Mouse (Mus musculus) hindbrain, embryonic 16.5 days (tissue): ENCODE results near the gene Slc25a10. TPM values are rescaled to one million over a fixed set of nuclear protein-coding genes. Genes with fewer than 3 reads are reported as not detected.
A peak's percentile ranks its signal among the peaks of the same experiment; 100 is the strongest.

Source experiments
- ATAC-seq: fragments of 200-750 bp; cut with Nextera tagmentation; 2 replicates; pipeline ENCODE4 v1.8.0; 2017; ENCODE audit warnings: moderate TSS enrichment, moderate library complexity
- H3K27ac ChIP-seq: fragments of 300-500 bp; sonication (generic); 2 replicates; pipeline ENCODE4 v1.5.1; 2014; ENCODE audit warnings: low read depth, mild to moderate bottlenecking, control low read depth, low read length, moderate library complexity
- H3K27me3 ChIP-seq: fragments of 300-500 bp; sonication (generic); replicated peaks from 2 replicates; pipeline ENCODE4 v1.6.1; 2014; ENCODE audit warnings: low read length; ENCODE audit not compliant: control insufficient read depth, insufficient read depth
- H3K36me3 ChIP-seq: fragments of 300-500 bp; sonication (generic); 2 replicates; pipeline ENCODE4 v1.6.1; 2014; ENCODE audit warnings: mild to moderate bottlenecking, low read length, moderate library complexity, mixed read lengths; ENCODE audit not compliant: control insufficient read depth, insufficient read depth
- H3K4me1 ChIP-seq: fragments of 300-500 bp; sonication (generic); 2 replicates; pipeline ENCODE4 v1.6.1; 2014; ENCODE audit warnings: low read depth, low read length; ENCODE audit not compliant: control insufficient read depth, insufficient read depth
- H3K4me2 ChIP-seq: fragments of 300-500 bp; sonication (generic); 2 replicates; pipeline ENCODE4 v1.6.1; 2014; ENCODE audit warnings: mild to moderate bottlenecking, low read length, control low read depth, moderate library complexity
- H3K4me3 ChIP-seq: fragments of 300-500 bp; sonication (generic); 2 replicates; pipeline ENCODE4 v1.5.1; 2014; ENCODE audit warnings: mild to moderate bottlenecking, low read length, control low read depth, moderate library complexity
- H3K9ac ChIP-seq: fragments of 300-500 bp; sonication (generic); 2 replicates; pipeline ENCODE4 v1.6.1; 2014; ENCODE audit warnings: low read depth, mild to moderate bottlenecking, control low read depth, low read length, moderate library complexity
- H3K9me3 ChIP-seq: fragments of 300-500 bp; sonication (generic); 2 replicates; pipeline ENCODE4 v1.6.1; 2014; ENCODE audit warnings: mild to moderate bottlenecking, low read length, moderate library complexity; ENCODE audit not compliant: control insufficient read depth
- WGBS: fragments of 180-500 bp; shearing (Covaris S2); extraction: QIAGEN DNeasy Blood & Tissue Kit; methylation state at CpG from one replicate; pipeline ENCODE4 v1.1.7; 2014; 5-methylcytosine and 5-hydroxymethylcytosine counted together
- polyA plus RNA-seq: library from polyadenylated mRNA; unstranded; fragments of >200 nt; fragmentation: Nextera tagmentation; extraction: Ambion mirVana; gene quantifications from 2 replicates; pipeline ENCODE4 v1.2.1, GENCODE M21; 2015

Gene Slc25a10
- 31.2 and 31.5 TPM in 2 replicates for polyA plus RNA-seq

DNA sequence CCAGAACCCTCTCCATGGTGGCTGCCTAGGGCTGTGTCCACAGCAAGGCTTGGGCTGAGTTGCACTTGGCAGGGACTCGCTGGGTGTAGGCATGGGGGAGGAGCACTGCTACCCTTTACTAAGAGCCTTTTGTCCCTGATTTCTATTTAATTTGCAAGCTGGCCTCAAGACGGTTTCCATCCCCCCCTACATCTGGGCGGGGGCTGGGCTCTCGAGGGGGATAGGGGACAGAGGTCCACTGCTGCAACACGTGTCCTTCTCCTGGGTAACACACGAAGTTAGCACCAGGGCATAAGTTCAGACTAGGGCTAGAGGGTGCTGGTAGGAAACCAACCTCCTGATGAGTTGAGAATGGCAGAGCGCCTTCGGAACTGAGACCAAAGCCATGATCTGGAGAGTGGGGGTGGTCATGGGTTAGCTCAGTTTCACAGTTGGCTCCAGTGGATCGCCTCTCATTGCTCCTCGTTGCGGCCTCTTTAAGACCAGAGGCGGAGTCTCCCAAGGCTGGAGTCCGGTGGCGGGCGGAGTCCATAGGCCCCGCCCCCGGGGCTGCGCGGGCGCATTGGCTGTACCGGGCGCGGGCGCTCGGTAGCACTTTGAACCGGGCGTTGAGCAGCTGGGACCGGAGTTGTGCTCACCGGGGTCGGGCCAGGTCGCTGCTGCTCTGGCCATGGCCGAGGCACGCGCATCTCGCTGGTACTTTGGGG lies at the start of gene Slc25a10:
Slc25a10 (plus strand) TSS at position 524 of the 707 bp plus-strand sequence.
- Histone ChIP-seq H3K27me3 (no peaks in the 10 kb centered on the region), H3K9me3 (no peaks in the 10 kb centered on the region), H3K9ac (peak within 1 kb of the TSS; percentile 82), H3K4me1 (peaks cover 25% of the 10 kb centered on the region), H3K27ac (peak within 1 kb of the TSS; percentile 83), H3K4me3 (peak within 1 kb of the TSS; percentile 85), H3K36me3 (peaks cover 29% of the 10 kb centered on the region), H3K4me2 (peak within 1 kb of the TSS; percentile 90)
- 2% methylated on average over 35 of the region's 35 CpGs for WGBS
- peak; percentile 91 for ATAC-seq

DNA sequence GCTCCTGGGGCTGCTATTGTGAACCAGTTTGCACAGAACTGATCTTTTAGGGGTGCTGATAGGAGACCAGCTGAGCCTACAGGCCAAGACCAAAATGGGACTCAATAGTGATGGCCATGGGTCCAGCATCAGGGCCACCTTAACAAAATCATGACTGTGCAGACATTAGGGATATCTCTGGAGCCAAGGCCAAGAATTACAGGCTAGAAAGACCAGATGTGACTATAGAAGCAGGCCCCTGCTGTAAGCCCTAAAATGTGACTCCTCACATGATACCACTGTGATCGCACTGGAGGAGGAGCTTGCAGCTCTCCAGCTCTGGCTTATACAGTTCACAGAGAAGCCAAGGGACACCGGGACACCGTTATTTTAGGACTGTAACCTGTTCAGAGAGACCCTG lies 49.3 kb upstream of the Slc25a10 start, which contains the start of gene Tspan10:
Tspan10 (plus strand) TSS at position 301 of the 400 bp plus-strand sequence.
- no peak for ATAC-seq
- H3K27ac ChIP-seq, result no peak within 1 kb of the TSS
- no peaks in the 10 kb centered on the region for H3K36me3 ChIP-seq
- H3K4me3 ChIP-seq, result no peak within 1 kb of the TSS
- no peaks in the 10 kb centered on the region for H3K9me3 ChIP-seq
- no peaks in the 10 kb centered on the region for H3K27me3 ChIP-seq
- H3K4me1 ChIP-seq, result no peaks in the 10 kb centered on the region
- no peak within 1 kb of the TSS for H3K4me2 ChIP-seq
- WGBS, result 86% methylated on average over 3 of the region's 3 CpGs
- H3K9ac ChIP-seq, result no peak within 1 kb of the TSS

DNA sequence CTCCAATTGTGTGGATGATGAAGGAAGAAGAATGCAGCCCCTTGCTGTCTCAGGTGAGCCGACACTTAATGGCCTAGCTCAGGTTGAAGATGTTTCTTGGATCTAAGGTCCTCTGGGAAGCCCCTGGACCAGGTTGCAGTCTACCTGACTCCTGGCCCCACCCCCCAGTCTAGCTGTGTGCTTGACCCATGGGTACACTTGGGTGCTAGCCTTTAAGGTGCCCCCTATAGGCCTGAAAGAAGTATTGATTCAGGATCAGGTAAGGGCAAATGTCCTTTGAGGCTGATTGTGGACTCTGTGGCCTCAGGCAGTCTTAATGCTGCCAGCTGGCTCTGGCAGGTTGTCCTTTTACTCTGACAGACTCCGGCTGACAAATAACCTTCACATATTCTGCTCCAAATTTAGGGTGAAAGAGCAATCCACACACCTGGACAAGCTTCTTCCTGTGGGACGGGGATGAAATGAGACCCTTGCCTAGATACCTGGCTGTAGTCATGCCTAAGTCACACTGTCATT lies 48.8 kb upstream of the Slc25a10 start:
- Histone ChIP-seq H3K27me3 (no peaks in the 10 kb centered on the region), H3K4me2 (no peak overlapping the region), H3K9me3 (no peaks in the 10 kb centered on the region), H3K27ac (no peak overlapping the region), H3K36me3 (no peaks in the 10 kb centered on the region), H3K4me1 (no peaks in the 10 kb centered on the region), H3K9ac (no peak overlapping the region), H3K4me3 (no peak overlapping the region)
- ATAC-seq, result no peak
- WGBS, result 91% methylated on average over 3 of the region's 3 CpGs

DNA sequence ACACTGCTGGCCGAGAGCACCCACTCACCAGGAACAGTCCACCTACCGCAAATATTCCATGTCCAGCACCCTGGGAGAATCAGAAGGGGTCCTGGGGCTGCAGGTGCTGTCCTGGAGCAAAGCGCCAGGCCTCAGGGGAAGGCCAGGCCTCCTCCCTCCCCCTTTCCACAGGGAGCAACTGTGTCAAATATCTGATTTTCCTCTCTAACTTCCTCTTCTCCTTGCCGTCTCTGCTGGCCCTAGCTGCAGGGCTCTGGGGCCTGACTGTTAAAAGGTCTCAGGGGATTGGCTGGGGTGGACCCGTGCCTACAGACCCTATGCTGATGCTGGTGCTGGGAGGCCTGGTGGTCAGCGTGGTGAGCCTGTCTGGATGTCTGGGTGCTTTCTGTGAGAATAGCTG lies 47.5 kb upstream of the Slc25a10 start:
- Histone ChIP-seq H3K9me3 (no peaks in the 10 kb centered on the region), H3K36me3 (no peaks in the 10 kb centered on the region), H3K27ac (no peak overlapping the region), H3K4me1 (no peaks in the 10 kb centered on the region), H3K9ac (no peak overlapping the region), H3K27me3 (no peaks in the 10 kb centered on the region), H3K4me2 (no peak overlapping the region), H3K4me3 (no peak overlapping the region)
- no peak for ATAC-seq
- 70% methylated on average over 6 of the region's 6 CpGs for WGBS

DNA sequence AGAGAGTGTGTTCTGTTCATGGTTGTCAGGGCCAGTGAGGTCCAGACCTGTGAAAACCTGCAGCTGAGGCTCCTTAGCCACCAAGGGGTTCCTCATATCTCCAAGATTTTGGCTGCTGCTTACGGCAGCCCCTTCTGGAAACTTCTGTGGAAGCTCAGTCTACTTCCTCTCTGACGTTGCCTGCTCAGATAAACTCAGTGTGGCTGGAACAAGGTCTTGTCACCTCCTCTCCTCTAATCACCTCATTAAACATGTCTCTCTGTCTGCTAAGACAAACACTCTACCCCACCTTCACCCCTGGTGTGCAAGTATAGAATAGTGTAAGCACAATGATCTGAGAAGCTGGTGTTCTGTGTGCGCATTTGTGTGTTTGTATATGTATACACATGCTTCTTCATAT lies 46.2 kb upstream of the Slc25a10 start:
- Histone ChIP-seq H3K27me3 (no peaks in the 10 kb centered on the region), H3K4me1 (no peaks in the 10 kb centered on the region), H3K36me3 (no peaks in the 10 kb centered on the region), H3K27ac (no peak overlapping the region), H3K4me3 (no peak overlapping the region), H3K9me3 (no peaks in the 10 kb centered on the region), H3K4me2 (no peak overlapping the region), H3K9ac (no peak overlapping the region)
- 79% methylated on average over 3 of the region's 3 CpGs for WGBS
- no peak for ATAC-seq

DNA sequence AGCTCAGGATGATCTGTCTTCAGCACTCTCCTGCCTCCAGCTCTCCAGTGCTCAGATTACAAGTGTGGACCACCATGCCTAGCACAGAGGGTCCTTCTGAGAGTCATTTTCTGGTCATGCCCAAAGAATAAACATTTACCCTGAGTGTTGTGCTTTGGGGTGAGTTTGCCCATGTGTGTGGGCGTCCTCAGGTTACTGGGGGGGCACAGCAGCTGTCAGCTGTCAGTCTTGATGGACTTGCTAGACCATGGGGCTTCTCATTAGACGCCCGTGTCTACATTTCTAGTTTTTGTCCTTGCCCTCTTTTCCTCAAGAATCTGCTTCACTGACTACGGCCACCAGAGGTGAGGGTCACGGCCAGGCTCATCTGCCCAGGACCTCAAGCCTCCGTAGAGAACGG lies 44.5 kb upstream of the Slc25a10 start:
- Histone ChIP-seq H3K4me3 (no peak overlapping the region), H3K9ac (no peak overlapping the region), H3K4me2 (no peak overlapping the region), H3K9me3 (no peaks in the 10 kb centered on the region), H3K4me1 (no peaks in the 10 kb centered on the region), H3K27me3 (no peaks in the 10 kb centered on the region), H3K27ac (no peak overlapping the region), H3K36me3 (no peaks in the 10 kb centered on the region)
- WGBS, result 86% methylated on average over 7 of the region's 7 CpGs
- ATAC-seq, result no peak

DNA sequence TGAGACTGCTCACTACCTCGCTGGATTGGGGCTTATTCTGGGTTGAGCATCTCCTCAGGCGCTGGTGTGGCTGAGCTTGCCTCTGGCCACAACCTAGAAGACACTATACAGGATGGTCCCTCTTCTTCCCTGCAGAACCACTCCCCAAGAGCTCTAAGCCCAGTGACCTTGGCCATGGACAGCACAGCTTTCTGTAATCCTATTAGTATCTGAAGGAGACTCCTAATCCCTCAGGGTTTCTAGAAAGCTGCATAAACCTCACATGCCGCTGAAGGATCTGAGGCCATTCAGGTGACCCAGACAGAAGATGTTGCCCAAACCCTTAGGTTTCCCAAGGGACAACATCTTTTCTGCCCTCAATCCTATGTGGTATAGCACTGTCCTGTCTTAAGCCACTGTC lies 39.4 kb upstream of the Slc25a10 start:
- peaks cover 5% of the 10 kb centered on the region for H3K4me1 ChIP-seq
- H3K27me3 ChIP-seq, result no peaks in the 10 kb centered on the region
- 68% methylated on average over 3 of the region's 3 CpGs for WGBS
- H3K36me3 ChIP-seq, result no peaks in the 10 kb centered on the region
- ATAC-seq, result no peak
- no peaks in the 10 kb centered on the region for H3K9me3 ChIP-seq
- H3K4me2 ChIP-seq, result no peak overlapping the region
- H3K4me3 ChIP-seq, result no peak overlapping the region
- H3K27ac ChIP-seq, result no peak overlapping the region
- H3K9ac ChIP-seq, result no peak overlapping the region

DNA sequence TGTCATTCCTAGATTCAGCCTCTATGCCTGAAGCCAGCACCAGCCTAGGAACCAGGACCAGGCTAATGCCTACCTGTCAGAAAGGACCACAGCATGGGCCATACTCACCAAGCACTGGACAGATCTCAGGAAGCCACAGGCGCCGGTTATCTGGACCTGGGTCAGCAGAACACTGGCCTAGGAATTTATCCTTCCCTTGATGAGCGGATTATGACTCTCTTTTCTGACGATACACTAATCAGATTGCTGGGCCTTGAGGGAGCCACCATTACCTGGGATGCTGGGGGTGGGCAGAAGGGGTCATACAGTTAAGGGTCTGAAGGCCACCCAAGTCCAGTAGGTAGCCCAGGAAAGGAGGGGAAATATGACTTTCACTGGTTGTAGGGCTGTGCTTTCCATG lies 38.3 kb upstream of the Slc25a10 start, which contains the start of gene Pde6g:
Pde6g (minus strand) TSS at position 195 of the 400 bp plus-strand sequence.
- no peak within 1 kb of the TSS for H3K4me2 ChIP-seq
- 84% methylated on average over 4 of the region's 4 CpGs for WGBS
- no peak within 1 kb of the TSS for H3K27ac ChIP-seq
- no peak for ATAC-seq
- H3K36me3 ChIP-seq, result no peaks in the 10 kb centered on the region
- H3K4me3 ChIP-seq, result no peak within 1 kb of the TSS
- peaks cover 7% of the 10 kb centered on the region for H3K4me1 ChIP-seq
- H3K9ac ChIP-seq, result no peak within 1 kb of the TSS
- no peaks in the 10 kb centered on the region for H3K9me3 ChIP-seq
- no peaks in the 10 kb centered on the region for H3K27me3 ChIP-seq

DNA sequence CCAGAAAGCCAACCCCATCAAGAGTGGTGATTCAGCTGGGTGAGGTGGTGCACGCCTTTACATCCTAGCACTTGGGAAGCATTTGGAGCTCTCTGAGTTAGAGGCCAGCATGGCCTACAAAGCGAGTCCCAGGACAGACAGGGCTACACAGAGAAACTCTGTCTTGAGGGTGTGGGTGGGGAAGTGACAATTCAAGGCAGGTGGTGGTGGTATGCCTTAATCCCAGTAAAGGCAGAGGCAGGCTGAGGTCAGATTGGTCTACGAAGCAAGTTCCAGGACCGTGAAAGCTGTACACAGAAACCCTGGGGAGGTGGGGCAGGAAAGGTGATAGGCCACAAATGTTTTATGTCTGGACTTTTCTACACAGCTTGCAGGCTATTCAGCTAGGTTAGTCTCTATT lies 36.7 kb upstream of the Slc25a10 start:
- 95% methylated on average over 4 of the region's 4 CpGs for WGBS
- ATAC-seq, result no peak
- no peak overlapping the region for H3K4me2 ChIP-seq

More for the DNA sequence above, 36.7 kb upstream of the Slc25a10 start:
- Histone ChIP-seq H3K4me3 (no peak overlapping the region), H3K4me1 (peaks cover 18% of the 10 kb centered on the region), H3K36me3 (peaks cover 3% of the 10 kb centered on the region; the same call in 1 of the 2 replicates), H3K27ac (no peak overlapping the region), H3K27me3 (no peaks in the 10 kb centered on the region), H3K9ac (no peak overlapping the region), H3K9me3 (no peaks in the 10 kb centered on the region)
